Mouse (Mus musculus): ENCODE measurements around the gene Cntln.

DNA sequence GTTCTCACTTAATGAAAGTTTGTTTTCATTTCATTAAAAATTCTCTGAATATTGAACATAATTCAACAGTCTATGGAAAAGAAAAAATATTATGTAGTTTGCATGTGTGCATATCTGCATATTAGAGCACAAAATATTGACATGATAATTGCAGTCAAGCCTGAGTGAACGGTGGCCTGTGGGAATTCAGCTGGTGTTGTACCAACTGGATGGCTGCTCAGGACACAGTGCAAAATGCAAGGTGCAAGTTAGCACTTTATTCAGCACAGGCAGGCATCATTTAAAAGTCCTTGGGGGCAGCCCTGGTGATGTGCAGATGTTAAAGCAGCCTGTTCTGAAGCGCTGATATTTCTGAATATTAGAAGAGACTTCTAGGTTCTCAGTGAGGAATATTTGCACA, 58.5 kb downstream of the Cntln start:
- TF ChIP-seq CTCF (IDR thresholded peaks at IDR 0.05) (no peak), EP300 (IDR thresholded peaks at IDR 0.05) (no peak)
